Mouse (Mus musculus) heart, embryonic 11.5 days (tissue): Measurements from ENCODE around the gene Tmem183a. TPM values are rescaled to one million over a fixed set of nuclear protein-coding genes. Genes with fewer than 3 reads are reported as not detected.

ENCODE experiments used
- ATAC-seq: fragments of 200-750 bp; cut with Nextera tagmentation; replicated peaks from 2 replicates; pipeline ENCODE4 v1.8.0; 2017; ENCODE audit warnings: moderate library complexity; ENCODE audit not compliant: insufficient number of reproducible peaks, low FRiP score, low TSS enrichment
- H3K27ac ChIP-seq: fragments of 300-500 bp; sonication (generic); 2 replicates; pipeline ENCODE4 v1.5.1; 2014; ENCODE audit warnings: mild to moderate bottlenecking, low read depth, low read length
- H3K27me3 ChIP-seq: fragments of 300-500 bp; sonication (generic); 2 replicates; pipeline ENCODE4 v1.6.1; 2014; ENCODE audit warnings: mild to moderate bottlenecking, low read length, mixed read lengths; ENCODE audit not compliant: control insufficient read depth, insufficient read depth
- H3K36me3 ChIP-seq: fragments of 300-500 bp; sonication (generic); 2 replicates; pipeline ENCODE4 v1.6.1; 2014; ENCODE audit warnings: mild to moderate bottlenecking, low read length, moderate library complexity, mixed read lengths; ENCODE audit not compliant: control insufficient read depth, insufficient read depth
- H3K4me1 ChIP-seq: fragments of 300-500 bp; sonication (generic); 2 replicates; pipeline ENCODE4 v1.6.1; 2014; ENCODE audit warnings: low read length; ENCODE audit not compliant: control insufficient read depth, insufficient read depth
- H3K4me2 ChIP-seq: fragments of 300-500 bp; sonication (generic); 2 replicates; pipeline ENCODE4 v1.6.1; 2014; ENCODE audit warnings: mild to moderate bottlenecking, moderate library complexity
- H3K4me3 ChIP-seq: fragments of 300-500 bp; sonication (generic); 2 replicates; pipeline ENCODE4 v1.5.1; 2014; ENCODE audit warnings: low read depth, low read length
- H3K9ac ChIP-seq: fragments of 300-500 bp; sonication (generic); 2 replicates; pipeline ENCODE4 v1.6.1; 2014; ENCODE audit warnings: mild to moderate bottlenecking, low read depth, low read length, moderate library complexity
- H3K9me3 ChIP-seq: fragments of 300-500 bp; sonication (generic); replicated peaks from 2 replicates; pipeline ENCODE4 v1.6.1; 2016; ENCODE audit warnings: low read length; ENCODE audit not compliant: control insufficient read depth
- WGBS: fragments of 180-500 bp; shearing (Covaris S2); extraction: QIAGEN DNeasy Blood & Tissue Kit; methylation state at CpG from one replicate; pipeline ENCODE4 v1.1.7; 2014; ENCODE audit not compliant: insufficient replicate concordance; 5-methylcytosine and 5-hydroxymethylcytosine counted together
- polyA plus RNA-seq: library from polyadenylated mRNA; unstranded; fragments of >200 nt; fragmentation: Nextera tagmentation; extraction: Ambion mirVana; gene quantifications from 2 replicates; pipeline ENCODE4 v1.2.1, GENCODE M21; 2014

Gene Tmem183a
- polyA plus RNA-seq, 1 experiment from 2014 or later: 78.8 TPM

GRCm38 (mm10) chr1:134385176-134385575, 23.4 kb upstream of the Tmem183a start:
- no peaks in the 10 kb centered on the region for H3K36me3 ChIP-seq
- H3K27ac ChIP-seq: no peak overlapping the region
- no peak for ATAC-seq
- peaks cover 5% of the 10 kb centered on the region; the same call in 1 of the 2 replicates for H3K4me1 ChIP-seq
- no peak overlapping the region for H3K4me2 ChIP-seq
- 0 out of 2 replicates have a peak, but pooled peaks cover 2% of the 10 kb centered on the region for H3K27me3 ChIP-seq
- H3K9me3 ChIP-seq: no peaks in the 10 kb centered on the region
- H3K9ac ChIP-seq: no peak overlapping the region
- H3K4me3 ChIP-seq: no peak overlapping the region

GRCm38 (mm10) chr1:134384581-134384980, 22.8 kb upstream of the Tmem183a start:
- Histone ChIP-seq H3K4me1 (peaks cover 5% of the 10 kb centered on the region; the same call in 1 of the 2 replicates), H3K9ac (no peak overlapping the region), H3K27me3 (0 out of 2 replicates have a peak, but pooled peaks cover 2% of the 10 kb centered on the region), H3K27ac (no peak overlapping the region), H3K4me3 (no peak overlapping the region), H3K36me3 (no peaks in the 10 kb centered on the region), H3K4me2 (no peak overlapping the region), H3K9me3 (no peaks in the 10 kb centered on the region)
- WGBS: 66% methylated on average over 4 of the region's 4 CpGs
- ATAC-seq: no peak

GRCm38 (mm10) chr1:134381795-134382625, 20.2 kb upstream of the Tmem183a start:
- WGBS: 7% methylated on average over 19 of the region's 19 CpGs
- peak overlapping the region; percentile 37 for H3K4me3 ChIP-seq
- peak overlapping the region; percentile 66 for H3K4me2 ChIP-seq
- no peaks in the 10 kb centered on the region for H3K9me3 ChIP-seq
- peaks cover 5% of the 10 kb centered on the region; the same call in 1 of the 2 replicates for H3K4me1 ChIP-seq
- no peaks in the 10 kb centered on the region for H3K36me3 ChIP-seq
- no peaks in the 10 kb centered on the region for H3K27me3 ChIP-seq
- H3K27ac ChIP-seq: no peak overlapping the region
- H3K9ac ChIP-seq: peak overlapping the region; percentile 44; the same call in 1 of the 2 replicates
- no peak for ATAC-seq

GRCm38 (mm10) chr1:134381051-134381450, 19.3 kb upstream of the Tmem183a start:
- no peak overlapping the region; the same call in 1 of the 2 replicates for H3K4me2 ChIP-seq
- no peaks in the 10 kb centered on the region for H3K9me3 ChIP-seq
- WGBS: 91% methylated on average over 2 of the region's 2 CpGs
- peaks cover 5% of the 10 kb centered on the region; the same call in 1 of the 2 replicates for H3K4me1 ChIP-seq
- no peak overlapping the region for H3K27ac ChIP-seq
- H3K4me3 ChIP-seq: no peak overlapping the region
- H3K9ac ChIP-seq: no peak overlapping the region
- H3K27me3 ChIP-seq: no peaks in the 10 kb centered on the region
- H3K36me3 ChIP-seq: no peaks in the 10 kb centered on the region
- no peak for ATAC-seq

GRCm38 (mm10) chr1:134374124-134374523, 12.3 kb upstream of the Tmem183a start:
- no peak for ATAC-seq
- WGBS: 54% methylated on average over 2 of the region's 2 CpGs
- Histone ChIP-seq H3K36me3 (no peaks in the 10 kb centered on the region), H3K27me3 (no peaks in the 10 kb centered on the region), H3K4me2 (no peak overlapping the region), H3K9me3 (no peaks in the 10 kb centered on the region; the same call in 1 of the 2 replicates), H3K4me1 (no peaks in the 10 kb centered on the region), H3K9ac (no peak overlapping the region), H3K4me3 (no peak overlapping the region), H3K27ac (no peak overlapping the region)

GRCm38 (mm10) chr1:134368777-134369337, 7.1 kb upstream of the Tmem183a start:
- no peak overlapping the region for H3K4me2 ChIP-seq
- 47% methylated on average over 9 of the region's 9 CpGs for WGBS
- no peaks in the 10 kb centered on the region for H3K27me3 ChIP-seq
- no peak overlapping the region for H3K27ac ChIP-seq
- H3K4me3 ChIP-seq: no peak overlapping the region
- ATAC-seq: no peak
- H3K36me3 ChIP-seq: no peaks in the 10 kb centered on the region
- no peaks in the 10 kb centered on the region for H3K4me1 ChIP-seq
- H3K9me3 ChIP-seq: no peaks in the 10 kb centered on the region; the same call in 1 of the 2 replicates
- no peak overlapping the region for H3K9ac ChIP-seq

GRCm38 (mm10) chr1:134365491-134365890, 3.7 kb upstream of the Tmem183a start:
- H3K27me3 ChIP-seq: no peaks in the 10 kb centered on the region
- no peak for ATAC-seq
- WGBS: 57% methylated on average over 5 of the region's 5 CpGs

GRCm38 (mm10) chr1:134363194-134363593, 1.4 kb upstream of the Tmem183a start:
- H3K36me3 ChIP-seq: peaks cover 9% of the 10 kb centered on the region
- ATAC-seq: no peak
- H3K27ac ChIP-seq: no peak overlapping the region
- no peak overlapping the region for H3K4me3 ChIP-seq
- no peak overlapping the region for H3K9ac ChIP-seq
- H3K9me3 ChIP-seq: no peaks in the 10 kb centered on the region
- H3K27me3 ChIP-seq: no peaks in the 10 kb centered on the region
- no peak overlapping the region for H3K4me2 ChIP-seq
- 77% methylated on average over 4 of the region's 4 CpGs for WGBS
- peaks cover 3% of the 10 kb centered on the region; the same call in 1 of the 2 replicates for H3K4me1 ChIP-seq

More at GRCm38 (mm10) chr1:134365491-134365890, 3.7 kb upstream of the Tmem183a start:
- Histone ChIP-seq H3K4me2 (no peak overlapping the region), H3K9me3 (no peaks in the 10 kb centered on the region; the same call in 1 of the 2 replicates), H3K27ac (no peak overlapping the region), H3K4me3 (no peak overlapping the region), H3K4me1 (peaks cover 3% of the 10 kb centered on the region; the same call in 1 of the 2 replicates), H3K9ac (no peak overlapping the region), H3K36me3 (no peaks in the 10 kb centered on the region)
